Mouse (Mus musculus) hindbrain, embryonic 15.5 days (tissue): Measurements from ENCODE around the gene Ush2a. TPM values are rescaled to one million over a fixed set of nuclear protein-coding genes. Genes with fewer than 3 reads are reported as not detected.

Experiments used
- ATAC-seq: fragments of 200-750 bp; cut with Nextera tagmentation; 2 replicates; pipeline ENCODE4 v1.8.0; 2017; ENCODE audit warnings: low read depth, moderate number of reproducible peaks, moderate TSS enrichment; ENCODE audit not compliant: low FRiP score
- H3K27ac ChIP-seq: fragments of 300-500 bp; sonication (generic); replicated peaks from 2 replicates; pipeline ENCODE4 v1.5.1; 2015; ENCODE audit warnings: mild to moderate bottlenecking, inconsistent platforms
- H3K27me3 ChIP-seq: fragments of 300-500 bp; sonication (generic); 2 replicates; pipeline ENCODE4 v1.6.1; 2015; ENCODE audit warnings: control low read depth, inconsistent platforms
- H3K36me3 ChIP-seq: fragments of 300-500 bp; sonication (generic); 2 replicates; pipeline ENCODE4 v1.6.1; 2015; ENCODE audit warnings: control low read depth, inconsistent platforms
- H3K4me1 ChIP-seq: fragments of 300-500 bp; sonication (generic); replicated peaks from 2 replicates; pipeline ENCODE4 v1.6.1; 2015; ENCODE audit warnings: control low read depth, inconsistent platforms
- H3K4me2 ChIP-seq: fragments of 300-500 bp; sonication (generic); 2 replicates; pipeline ENCODE4 v1.6.1; 2015; ENCODE audit warnings: moderate library complexity, mild to moderate bottlenecking, inconsistent platforms
- H3K4me3 ChIP-seq: fragments of 300-500 bp; sonication (generic); 2 replicates; pipeline ENCODE4 v1.5.1; 2015; ENCODE audit warnings: mild to moderate bottlenecking, inconsistent platforms
- H3K9ac ChIP-seq: fragments of 300-500 bp; sonication (generic); 2 replicates; pipeline ENCODE4 v1.6.1; 2015; ENCODE audit warnings: inconsistent platforms
- H3K9me3 ChIP-seq: fragments of 300-500 bp; sonication (generic); 2 replicates; pipeline ENCODE4 v1.6.1; 2016; ENCODE audit warnings: control low read depth, inconsistent platforms
- WGBS: fragments of 180-500 bp; shearing (Covaris S2); methylation state at CpG from one replicate; pipeline ENCODE4 v1.1.7; 2015; 5-methylcytosine and 5-hydroxymethylcytosine counted together
- polyA plus RNA-seq: library from polyadenylated mRNA; unstranded; fragments of >200 nt; fragmentation: Nextera tagmentation; extraction: Ambion mirVana; gene quantifications from 2 replicates; pipeline ENCODE4 v1.2.1, GENCODE M21; 2015

Gene Ush2a
- polyA plus RNA-seq, 1 experiment from 2014 or later = 0.08 TPM

GRCm38 (mm10) chr1:188316574-188316973 is 54.8 kb downstream of the Ush2a start:
- no peaks in the 10 kb centered on the region for H3K36me3 ChIP-seq
- ATAC-seq = no peak
- H3K4me2 ChIP-seq = no peak overlapping the region
- H3K4me3 ChIP-seq = no peak overlapping the region
- H3K9me3 ChIP-seq = no peaks in the 10 kb centered on the region
- H3K4me1 ChIP-seq = no peaks in the 10 kb centered on the region
- H3K9ac ChIP-seq = no peak overlapping the region
- WGBS = 79% methylated on average over 5 of the region's 5 CpGs
- H3K27ac ChIP-seq = no peak overlapping the region
- H3K27me3 ChIP-seq = no peaks in the 10 kb centered on the region

- no peak overlapping the region for H3K4me3 ChIP-seq
- no peaks in the 10 kb centered on the region for H3K4me1 ChIP-seq
- H3K4me2 ChIP-seq = no peak overlapping the region
- H3K27ac ChIP-seq = no peak overlapping the region
- H3K27me3 ChIP-seq = no peaks in the 10 kb centered on the region
- H3K9me3 ChIP-seq = no peaks in the 10 kb centered on the region
- H3K9ac ChIP-seq = no peak overlapping the region
- no peak for ATAC-seq
- 84% methylated on average over 4 of the region's 4 CpGs for WGBS
- H3K36me3 ChIP-seq = no peaks in the 10 kb centered on the region
These were observed 58.4 kb downstream of the Ush2a start for GRCm38 (mm10) chr1:188320204-188320603.

- Histone ChIP-seq H3K27me3 (no peaks in the 10 kb centered on the region), H3K9ac (no peak overlapping the region), H3K4me2 (no peak overlapping the region), H3K4me3 (no peak overlapping the region), H3K9me3 (no peaks in the 10 kb centered on the region), H3K27ac (no peak overlapping the region), H3K36me3 (no peaks in the 10 kb centered on the region), H3K4me1 (no peaks in the 10 kb centered on the region)
- 86% methylated on average over 7 of the region's 7 CpGs for WGBS
- ATAC-seq = no peak
These were observed 59.7 kb downstream of the Ush2a start for GRCm38 (mm10) chr1:188321534-188321933.

- Histone ChIP-seq H3K9me3 (no peaks in the 10 kb centered on the region), H3K9ac (no peak overlapping the region), H3K4me3 (no peak overlapping the region), H3K27ac (no peak overlapping the region), H3K36me3 (no peaks in the 10 kb centered on the region), H3K4me1 (no peaks in the 10 kb centered on the region), H3K27me3 (no peaks in the 10 kb centered on the region), H3K4me2 (no peak overlapping the region)
- ATAC-seq = no peak
- WGBS = 94% methylated on average over 2 of the region's 2 CpGs
These were observed 68.6 kb downstream of the Ush2a start for GRCm38 (mm10) chr1:188330406-188330805.

GRCm38 (mm10) chr1:188333936-188334335 is 72.1 kb downstream of the Ush2a start:
- no peak overlapping the region for H3K4me3 ChIP-seq
- H3K9ac ChIP-seq = no peak overlapping the region
- peak; percentile 66; the same call in 1 of the 2 replicates for ATAC-seq
- H3K27me3 ChIP-seq = no peaks in the 10 kb centered on the region
- no peaks in the 10 kb centered on the region for H3K9me3 ChIP-seq
- whole genome bisulfite sequencing = 48% methylated on average over 2 of the region's 2 CpGs
- no peak overlapping the region for H3K4me2 ChIP-seq
- no peaks in the 10 kb centered on the region for H3K36me3 ChIP-seq
- H3K27ac ChIP-seq = no peak overlapping the region
- H3K4me1 ChIP-seq = no peaks in the 10 kb centered on the region

- H3K27ac ChIP-seq = no peak overlapping the region
- WGBS = 75% methylated on average over 2 of the region's 2 CpGs
- no peak overlapping the region for H3K4me3 ChIP-seq
- H3K36me3 ChIP-seq = no peaks in the 10 kb centered on the region
- H3K27me3 ChIP-seq = no peaks in the 10 kb centered on the region
- H3K9me3 ChIP-seq = 0 out of 2 replicates have a peak, but pooled peaks cover 8% of the 10 kb centered on the region
- H3K4me1 ChIP-seq = no peaks in the 10 kb centered on the region
- H3K4me2 ChIP-seq = no peak overlapping the region
- no peak for ATAC-seq
- H3K9ac ChIP-seq = no peak overlapping the region
These were observed 85.9 kb downstream of the Ush2a start for GRCm38 (mm10) chr1:188347762-188348161.

- Histone ChIP-seq H3K9ac (no peak overlapping the region), H3K27ac (no peak overlapping the region), H3K4me3 (no peak overlapping the region), H3K4me2 (no peak overlapping the region), H3K27me3 (no peaks in the 10 kb centered on the region), H3K9me3 (0 out of 2 replicates have a peak, but pooled peaks cover 4% of the 10 kb centered on the region), H3K4me1 (no peaks in the 10 kb centered on the region), H3K36me3 (no peaks in the 10 kb centered on the region)
- ATAC-seq = no peak
- WGBS = 90% methylated on average over 2 of the region's 2 CpGs
These were observed 92.9 kb downstream of the Ush2a start for GRCm38 (mm10) chr1:188354726-188355125.

- H3K4me2 ChIP-seq = no peak overlapping the region
- H3K27me3 ChIP-seq = no peaks in the 10 kb centered on the region
- no peak for ATAC-seq
- H3K4me3 ChIP-seq = no peak overlapping the region
- H3K9me3 ChIP-seq = no peaks in the 10 kb centered on the region
- 88% methylated on average over 3 of the region's 3 CpGs for WGBS
- no peaks in the 10 kb centered on the region for H3K36me3 ChIP-seq
- no peaks in the 10 kb centered on the region for H3K4me1 ChIP-seq
- H3K9ac ChIP-seq = no peak overlapping the region
- H3K27ac ChIP-seq = no peak overlapping the region
These were observed 101.7 kb downstream of the Ush2a start for GRCm38 (mm10) chr1:188363548-188363947.

GRCm38 (mm10) chr1:188385180-188385579 is 123.4 kb downstream of the Ush2a start:
- H3K36me3 ChIP-seq = no peaks in the 10 kb centered on the region
- no peak overlapping the region for H3K27ac ChIP-seq
- no peaks in the 10 kb centered on the region for H3K27me3 ChIP-seq
- ATAC-seq = no peak
- H3K9me3 ChIP-seq = no peaks in the 10 kb centered on the region
- WGBS = 81% methylated on average over 1 of the region's 1 CpGs
- no peaks in the 10 kb centered on the region for H3K4me1 ChIP-seq
- H3K9ac ChIP-seq = no peak overlapping the region
- H3K4me2 ChIP-seq = no peak overlapping the region
- H3K4me3 ChIP-seq = no peak overlapping the region

- H3K9me3 ChIP-seq = no peaks in the 10 kb centered on the region
- WGBS = 66% methylated on average over 7 of the region's 7 CpGs
- H3K27ac ChIP-seq = no peak overlapping the region
- H3K27me3 ChIP-seq = no peaks in the 10 kb centered on the region
- no peak overlapping the region for H3K4me3 ChIP-seq
- no peaks in the 10 kb centered on the region for H3K36me3 ChIP-seq
- H3K9ac ChIP-seq = no peak overlapping the region
- ATAC-seq = no peak
- no peaks in the 10 kb centered on the region for H3K4me1 ChIP-seq
- H3K4me2 ChIP-seq = no peak overlapping the region
These were observed 124.0 kb downstream of the Ush2a start for GRCm38 (mm10) chr1:188385733-188386261.

GRCm38 (mm10) chr1:188387321-188387720 is 125.5 kb downstream of the Ush2a start:
- H3K9me3 ChIP-seq = no peaks in the 10 kb centered on the region
- no peak overlapping the region for H3K9ac ChIP-seq
- no peak overlapping the region for H3K4me3 ChIP-seq
- H3K36me3 ChIP-seq = no peaks in the 10 kb centered on the region
- 92% methylated on average over 3 of the region's 3 CpGs for WGBS
- H3K27ac ChIP-seq = no peak overlapping the region
- no peaks in the 10 kb centered on the region for H3K27me3 ChIP-seq
- no peak for ATAC-seq
- no peaks in the 10 kb centered on the region for H3K4me1 ChIP-seq
- no peak overlapping the region for H3K4me2 ChIP-seq

- Histone ChIP-seq H3K27me3 (no peaks in the 10 kb centered on the region), H3K36me3 (no peaks in the 10 kb centered on the region)
These were observed 126.1 kb downstream of the Ush2a start for GRCm38 (mm10) chr1:188387820-188388471.

GRCm38 (mm10) chr1:188390080-188390479 is 128.3 kb downstream of the Ush2a start:
- H3K4me1 ChIP-seq = no peaks in the 10 kb centered on the region
- no peak overlapping the region for H3K4me2 ChIP-seq
- H3K9ac ChIP-seq = no peak overlapping the region
- no peaks in the 10 kb centered on the region for H3K27me3 ChIP-seq
- H3K9me3 ChIP-seq = no peaks in the 10 kb centered on the region
- ATAC-seq = no peak
- no peak overlapping the region for H3K27ac ChIP-seq
- H3K36me3 ChIP-seq = no peaks in the 10 kb centered on the region
- WGBS = 66% methylated on average over 6 of the region's 6 CpGs
- no peak overlapping the region for H3K4me3 ChIP-seq

More at GRCm38 (mm10) chr1:188387820-188388471, 126.1 kb downstream of the Ush2a start:
- Histone ChIP-seq H3K4me2 (no peak overlapping the region), H3K9me3 (no peaks in the 10 kb centered on the region), H3K27ac (no peak overlapping the region), H3K9ac (no peak overlapping the region), H3K4me3 (no peak overlapping the region), H3K4me1 (no peaks in the 10 kb centered on the region)
- 88% methylated on average over 2 of the region's 2 CpGs for WGBS
- no peak for ATAC-seq
